ENCODE assay signal across 22 mouse cellular contexts in genomic region chr5:133096340-133096739, GRCm38 (mm10).
DNase-seq lines count a peak whose midpoint lies in the region; ATAC-seq and TF ChIP-seq lines count a peak whose summit lies in the region.
"Had no signal": no experiment of that assay in that cellular context is flagged by ENCODE, and none has a peak within 500 bp of the region (broad histone marks: within the 10 kb centered on the region; RNA-seq: fewer than 3 reads in every experiment).

No protein-coding gene starts in this region.

- 0 out of 2 replicates have a peak, but pooled peaks cover 5% of the 10 kb centered on the region for H3K4me1 ChIP-seq in kidney, embryonic 15.5 days
- H3K4me1 ChIP-seq in kidney, postnatal 0 days (replicated peaks; ENCODE audit: insufficient read depth, low read length): no peaks in the 10 kb centered on the region
- H3K4me1 ChIP-seq: embryonic facial prominence, embryonic 12.5 days; forebrain, embryonic 15.5 days had no signal

- H3K4me3 ChIP-seq in kidney, embryonic 15.5 days (replicated peaks): no peak overlapping the region
- no peak overlapping the region for H3K4me3 ChIP-seq in kidney, postnatal 0 days (replicated peaks; ENCODE audit: low read depth, low read length)
- H3K4me3 ChIP-seq: embryonic facial prominence, embryonic 10.5 days; embryonic facial prominence, embryonic 12.5 days; forebrain, embryonic 13.5 days; forebrain, embryonic 15.5 days had no signal

- no peaks in the 10 kb centered on the region for H3K36me3 ChIP-seq in kidney, embryonic 15.5 days
- H3K36me3 ChIP-seq in kidney, postnatal 0 days (ENCODE audit: insufficient read depth, low read length): no peaks in the 10 kb centered on the region
- H3K36me3 ChIP-seq: embryonic facial prominence, embryonic 10.5 days; embryonic facial prominence, embryonic 12.5 days; forebrain, embryonic 15.5 days had no signal

- H3K27me3 ChIP-seq in kidney, embryonic 15.5 days: no peaks in the 10 kb centered on the region
- no peaks in the 10 kb centered on the region for H3K27me3 ChIP-seq in kidney, postnatal 0 days (ENCODE audit: insufficient read depth, low read length)
- H3K27me3 ChIP-seq: embryonic facial prominence, embryonic 12.5 days; forebrain, embryonic 15.5 days; Patski had no signal

- no peak for TF ChIP-seq CTCF in kidney, postnatal 0 days (IDR thresholded peaks at IDR 0.05; ENCODE audit: low read depth)

- peak; percentile 64; the same call in 1 of the 2 replicates for ATAC-seq in kidney, embryonic 15.5 days (replicated peaks; ENCODE audit: low FRiP score)
- no peak for ATAC-seq in kidney, postnatal 0 days (replicated peaks; ENCODE audit: low FRiP score, low read depth)
- ATAC-seq: activated CD4-positive, CD25-positive, alpha-beta regulatory T cell, adult 4 months; forebrain, embryonic 13.5 days; forebrain, embryonic 15.5 days; forebrain, postnatal 0 days; Patski had no signal

- 3% methylated on average over 1 of the region's 1 CpGs for WGBS in kidney, embryonic 15.5 days
- WGBS in kidney, postnatal 0 days: 10% methylated on average over 1 of the region's 1 CpGs

- no peaks in the 10 kb centered on the region for H3K9me3 ChIP-seq in kidney, embryonic 15.5 days (replicated peaks)
- H3K9me3 ChIP-seq in kidney, postnatal 0 days (replicated peaks; ENCODE audit: low read length): no peaks in the 10 kb centered on the region
- H3K9me3 ChIP-seq: embryonic facial prominence, embryonic 10.5 days; embryonic facial prominence, embryonic 12.5 days; forebrain, embryonic 13.5 days; forebrain, embryonic 15.5 days had no signal

- H3K4me2 ChIP-seq in kidney, embryonic 15.5 days: no peak overlapping the region
- H3K4me2 ChIP-seq in kidney, postnatal 0 days (ENCODE audit: low read length): no peak overlapping the region
- H3K4me2 ChIP-seq: embryonic facial prominence, embryonic 12.5 days; forebrain, embryonic 13.5 days; forebrain, embryonic 15.5 days had no signal

- DNase-seq in embryo, embryonic 10.5 days (ENCODE audit: low spot score): peak; percentile 21
- no peak for DNase-seq in embryo, embryonic 9.5 days (ENCODE audit: extremely low spot score)
- no peak for DNase-seq in kidney, adult 11 months
- peak; percentile 58 for DNase-seq in kidney, postnatal 0 days (ENCODE audit: low spot score)
- DNase-seq in kidney, postnatal 10 days: no peak
- DNase-seq in frontal cortex, adult 2 months (ENCODE audit: extremely low spot score in 1 of 2, low spot score in 1 of 2): no peak
- DNase-seq: adrenal gland, adult 8-10 months; adrenal gland, postnatal 14 days; adrenal gland, postnatal 36 days; cerebellum, adult 11-12 months; cerebellum, adult 2 months; cerebellum, adult 9-10 months; cerebellum, postnatal 10 days; cerebellum, postnatal 25 days; forebrain, postnatal 0 days had no signal

- H3K27ac ChIP-seq in kidney, embryonic 15.5 days: no peak overlapping the region
- no peak overlapping the region for H3K27ac ChIP-seq in kidney, postnatal 0 days
- H3K27ac ChIP-seq: embryonic facial prominence, embryonic 10.5 days; embryonic facial prominence, embryonic 12.5 days; forebrain, embryonic 13.5 days; forebrain, embryonic 15.5 days had no signal

- H3K9ac ChIP-seq in kidney, embryonic 15.5 days: no peak overlapping the region
- H3K9ac ChIP-seq in kidney, postnatal 0 days (ENCODE audit: low read depth, low read length): no peak overlapping the region
- H3K9ac ChIP-seq: embryonic facial prominence, embryonic 12.5 days; forebrain, embryonic 13.5 days; forebrain, embryonic 15.5 days; forebrain, postnatal 0 days had no signal

Comparison
In these comparisons a context has a peak if more than half of its experiments do, and no peak if none do; other contexts are left out.
1. DNase-seq: peak in embryo, embryonic 10.5 days (single experiment) and kidney, postnatal 0 days (single experiment); none in embryo, embryonic 9.5 days (single experiment), kidney, adult 11 months (single experiment), kidney, postnatal 10 days (single experiment) and frontal cortex, adult 2 months (0 of 2).